Mouse (Mus musculus) Patski (cell line): ENCODE measurements around the gene Gkap1. TPM values are rescaled to one million over a fixed set of nuclear protein-coding genes. Genes with fewer than 3 reads are reported as not detected.

Source experiments
- ATAC-seq: fragments of 100-300 bp; one replicate; pipeline ENCODE4 v1.8.0; 2021
- CTCF ChIA-PET: fragments of 350-600 bp; sonication (Branson Sonifier 250); formaldehyde crosslinking; loops from one replicate; lab custom pipeline; 2022; ENCODE audit warnings: inconsistent platforms; lab: Charles Lee
- POLR2A ChIA-PET: fragments of 350-600 bp; sonication (Branson Sonifier 250); formaldehyde crosslinking; loops from one replicate; lab custom pipeline; 2022; ENCODE audit warnings: antibody characterized with exemption, inconsistent platforms; lab: Charles Lee
- DNase-seq: peaks from one replicate; pipeline ENCODE4 v3.0.0-alpha.2; 2011; ENCODE audit warnings: low read depth, low spot score
- H3K27me3 ChIP-seq: fragments of 371-371 bp; one replicate; pipeline ENCODE4 v1.5.1; 2021
- CTCF ChIP-seq: fragments of 100-300 bp; IDR thresholded peaks from one replicate; pipeline ENCODE4 v1.5.1; 2021
- in situ Hi-C: fragments of 300-500 bp; cut with MboI; formaldehyde crosslinking; loops from 3 replicates; pipeline ENCODE4 v1.11.1; 2018; ENCODE audit warnings: low pct_unique_long_range_greater_than_20kb, mixed read lengths
- polyA plus RNA-seq: library from polyadenylated mRNA; unstranded; gene quantifications from one replicate; pipeline ENCODE4 v1.2.3, GENCODE M21; 2021

The Gkap1 gene
- polyA plus RNA-seq, 1 experiment from 2014 or later, result 70.2 TPM

- ATAC-seq, result peak; percentile 48
- no peak for TF ChIP-seq CTCF
- CTCF ChIA-PET, result interaction anchor here (0.9 kb wide), 1 partner anchor 124 kb away, joined by 3 read pairs; no protein-coding TSS in a partner anchor
- POLR2A ChIA-PET, result no interaction called here
- no peak for DNase-seq
- no peaks in the 10 kb centered on the region for H3K27me3 ChIP-seq
- in situ Hi-C loops, result no loop called here
Measured at GRCm38 (mm10) chr13:58273411-58274258, 1.9 kb downstream of the Gkap1 start.

GRCm38 (mm10) chr13:58266864-58267263 lies 8.6 kb downstream of the Gkap1 start:
- in situ Hi-C loops, result no loop called here
- no peak for DNase-seq
- CTCF ChIA-PET, result interaction anchor here (1.0 kb wide), 1 partner anchor 8 kb away, joined by 3 read pairs; the partner anchor contains the start of gene Gkap1
- POLR2A ChIA-PET, result no interaction called here
- H3K27me3 ChIP-seq, result no peaks in the 10 kb centered on the region
- ATAC-seq, result no peak
- TF ChIP-seq CTCF, result no peak

GRCm38 (mm10) chr13:58263546-58263945 lies 12.0 kb downstream of the Gkap1 start:
- DNase-seq (no peak), ATAC-seq (no peak)
- POLR2A ChIA-PET, result no interaction called here
- CTCF ChIA-PET, result interaction anchor here (0.9 kb wide), 1 partner anchor 10 kb away, joined by 3 read pairs; no protein-coding TSS in a partner anchor
- in situ Hi-C loops, result no loop called here
- TF ChIP-seq CTCF, result no peak
- H3K27me3 ChIP-seq, result no peaks in the 10 kb centered on the region

- in situ Hi-C loops, result no loop called here
- H3K27me3 ChIP-seq, result no peaks in the 10 kb centered on the region
- DNase-seq (no peak), ATAC-seq (no peak)
- ChIA-PET CTCF (no interaction called here), POLR2A (no interaction called here)
- TF ChIP-seq CTCF, result no peak
Measured at GRCm38 (mm10) chr13:58261674-58262073, 13.8 kb downstream of the Gkap1 start.

GRCm38 (mm10) chr13:58253268-58253667 lies 22.2 kb downstream of the Gkap1 start:
- ChIA-PET CTCF (interaction anchor here (0.6 to 2.3 kb wide), 5 partner anchors 9 to 25 kb away, joined by 3 to 6 read pairs (median 4); no protein-coding TSS in a partner anchor), POLR2A (no interaction called here)
- peak; percentile 40 for TF ChIP-seq CTCF
- no peaks in the 10 kb centered on the region for H3K27me3 ChIP-seq
- DNase-seq (no peak), ATAC-seq (no peak)
- in situ Hi-C loops, result no loop called here

- DNase-seq (no peak), ATAC-seq (no peak)
- in situ Hi-C loops, result no loop called here
- CTCF ChIA-PET, result interaction anchor here (1.1 kb wide), 1 partner anchor 100 kb away, joined by 3 read pairs; no protein-coding TSS in a partner anchor
- no peak for TF ChIP-seq CTCF
- H3K27me3 ChIP-seq, result no peaks in the 10 kb centered on the region
- POLR2A ChIA-PET, result no interaction called here
Measured at GRCm38 (mm10) chr13:58248957-58249356, 26.5 kb downstream of the Gkap1 start.

GRCm38 (mm10) chr13:58236536-58236935 lies 39.0 kb downstream of the Gkap1 start:
- ATAC-seq, result no peak

GRCm38 (mm10) chr13:58232611-58233010 lies 42.9 kb downstream of the Gkap1 start:
- no peaks in the 10 kb centered on the region for H3K27me3 ChIP-seq
- no peak for DNase-seq
- ChIA-PET CTCF (interaction anchor here (0.7 to 1.2 kb wide), 2 partner anchors 17 to 50 kb away, joined by 3 to 4 read pairs; partner anchors contain the start of gene Ubqln1), POLR2A (interaction anchor here (0.6 kb wide), 1 partner anchor 105 kb away, joined by 3 read pairs; no protein-coding TSS in a partner anchor)
- in situ Hi-C loops, result no loop called here
- peak; percentile 63 for TF ChIP-seq CTCF
- peak; percentile 57 for ATAC-seq

More at GRCm38 (mm10) chr13:58236536-58236935, 39.0 kb downstream of the Gkap1 start:
- in situ Hi-C loops, result loop anchor here (5.0 kb wide), 1 partner anchor 49 kb away; no protein-coding TSS in a partner anchor
- no peak for DNase-seq
- POLR2A ChIA-PET, result no interaction called here
- TF ChIP-seq CTCF, result no peak
- CTCF ChIA-PET, result interaction anchor here (1.3 kb wide), 1 partner anchor 77 kb away, joined by 4 read pairs; no protein-coding TSS in a partner anchor
- no peaks in the 10 kb centered on the region for H3K27me3 ChIP-seq

- POLR2A ChIA-PET, result interaction anchor here (0.6 kb wide), 1 partner anchor 105 kb away, joined by 3 read pairs; no protein-coding TSS in a partner anchor
- H3K27me3 ChIP-seq, result no peaks in the 10 kb centered on the region
- CTCF ChIA-PET, result interaction anchor here (0.7 to 1.2 kb wide), 2 partner anchors 16 to 49 kb away, joined by 3 to 4 read pairs; partner anchors contain the start of gene Ubqln1
- TF ChIP-seq CTCF, result no peak
- no peak for DNase-seq
- no peak for ATAC-seq
- in situ Hi-C loops, result no loop called here
Measured at GRCm38 (mm10) chr13:58232070-58232469, 43.4 kb downstream of the Gkap1 start.

- H3K27me3 ChIP-seq, result no peaks in the 10 kb centered on the region
- ChIA-PET POLR2A (no interaction called here), CTCF (interaction anchor here (1.0 kb wide), 1 partner anchor 25 kb away, joined by 4 read pairs; no protein-coding TSS in a partner anchor)
- no peak for ATAC-seq
- no peak for TF ChIP-seq CTCF
- DNase-seq, result no peak
- in situ Hi-C loops, result no loop called here
Measured at GRCm38 (mm10) chr13:58228624-58229023, 46.9 kb downstream of the Gkap1 start.
